Mouse (Mus musculus): Measurements from ENCODE around the gene Allc. TPM values are rescaled to one million over a fixed set of nuclear protein-coding genes. Genes with fewer than 3 reads are reported as not detected.

Allc gene
- polyA plus RNA-seq, 1 experiment = not detected

GRCm38 (mm10) chr12:28548887-28549286 is 33.4 kb downstream of the Allc start:
- Histone ChIP-seq H3K4me3 (ENCODE audit: low read depth, low read length) (no peak overlapping the region), H3K27ac (ENCODE audit: insufficient read depth, low read depth, low read length) (no peak overlapping the region), H3K27me3 (ENCODE audit: control insufficient read depth, insufficient read depth, low read length) (no peaks in the 10 kb centered on the region), H3K4me1 (ENCODE audit: control insufficient read depth, insufficient read depth, insufficient read length, low read length) (no peaks in the 10 kb centered on the region), H3K36me3 (ENCODE audit: control insufficient read depth, insufficient read depth, low read length) (no peaks in the 10 kb centered on the region)
- 70% methylated on average over 4 of the region's 4 CpGs for WGBS
- TF ChIP-seq CTCF (IDR thresholded peaks at IDR 0.05; ENCODE audit: extremely low read depth, insufficient read length, insufficient replicate concordance, low read depth, low read length) (no peak), POLR2A (IDR thresholded peaks at IDR 0.05; ENCODE audit: low read depth, low read length) (no peak)

DNA sequence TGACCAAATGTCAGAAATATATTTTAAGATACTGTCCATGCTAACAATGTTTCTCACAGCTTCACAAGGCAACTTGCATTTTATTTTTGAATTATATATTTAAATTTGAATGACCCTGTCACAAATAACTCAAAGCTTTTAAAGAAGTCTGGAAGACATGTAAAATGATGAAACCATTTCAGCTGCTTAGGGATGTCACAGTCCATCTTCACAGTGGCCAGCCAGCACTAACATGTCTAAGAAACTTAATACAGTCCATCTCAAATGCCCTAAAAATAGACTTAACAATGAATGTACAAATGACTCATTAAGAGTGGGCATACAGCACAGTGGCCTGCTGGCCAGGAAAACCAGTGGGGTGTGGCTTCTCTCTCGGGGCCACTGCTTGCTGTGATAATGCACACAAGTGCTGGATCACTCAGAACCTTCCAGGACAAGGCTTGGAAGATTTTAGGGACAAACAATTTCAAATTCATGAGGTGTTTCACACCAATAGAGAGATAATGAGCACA is 68.0 kb downstream of the Allc start:
- H3K36me3 ChIP-seq (ENCODE audit: control insufficient read depth, insufficient read depth, low read length) = no peaks in the 10 kb centered on the region
- H3K27me3 ChIP-seq (ENCODE audit: control insufficient read depth, insufficient read depth, low read length) = no peaks in the 10 kb centered on the region
- TF ChIP-seq CTCF (IDR thresholded peaks at IDR 0.05; ENCODE audit: extremely low read depth, insufficient read length, insufficient replicate concordance, low read depth, low read length) (no peak), POLR2A (IDR thresholded peaks at IDR 0.05; ENCODE audit: low read depth, low read length) (no peak)
- WGBS = 16% methylated on average over 1 of the region's 1 CpGs
- H3K4me1 ChIP-seq (ENCODE audit: control insufficient read depth, insufficient read depth, insufficient read length, low read length) = no peaks in the 10 kb centered on the region
- H3K4me3 ChIP-seq (ENCODE audit: low read depth, low read length) = no peak overlapping the region
- no peak overlapping the region for H3K27ac ChIP-seq (ENCODE audit: insufficient read depth, low read depth, low read length)

GRCm38 (mm10) chr12:28509699-28510280 is 72.5 kb downstream of the Allc start:
- Histone ChIP-seq H3K27me3 (ENCODE audit: control insufficient read depth, insufficient read depth, low read length) (no peaks in the 10 kb centered on the region), H3K4me3 (ENCODE audit: low read depth, low read length) (no peak overlapping the region), H3K4me1 (ENCODE audit: control insufficient read depth, insufficient read depth, insufficient read length, low read length) (no peaks in the 10 kb centered on the region), H3K36me3 (ENCODE audit: control insufficient read depth, insufficient read depth, low read length) (no peaks in the 10 kb centered on the region), H3K27ac (ENCODE audit: insufficient read depth, low read depth, low read length) (no peak overlapping the region)
- WGBS = 23% methylated on average over 5 of the region's 5 CpGs
- no peak for TF ChIP-seq POLR2A (IDR thresholded peaks at IDR 0.05; ENCODE audit: low read depth, low read length)
- TF ChIP-seq CTCF (IDR thresholded peaks at IDR 0.05; ENCODE audit: extremely low read depth, insufficient read length, insufficient replicate concordance, low read depth, low read length) = no peak

Other genes with a start within 250 kb of the Allc start
- gene Dcdc2c, start 30.1 kb downstream of the Allc start, polyA plus RNA-seq (2012; rRNA removed) = not detected in 2 replicates
- gene Colec11, start 40.9 kb upstream of the Allc start, polyA plus RNA-seq (2012; rRNA removed) = 0.10 and 0.13 TPM in 2 replicates
- 56.0 and 82.1 TPM in 2 replicates for gene Rps7, start 53.4 kb upstream of the Allc start, polyA plus RNA-seq (2012; rRNA removed)
- 2.5 and 5.0 TPM in 2 replicates for gene Rnaseh1, start 67.1 kb upstream of the Allc start, polyA plus RNA-seq (2012; rRNA removed)
- gene Adi1, start 92.7 kb upstream of the Allc start, polyA plus RNA-seq (2012; rRNA removed) = 4.5 and 4.9 TPM in 2 replicates
- 8.8 and 15.2 TPM in 2 replicates for gene Trappc12, start 167.9 kb upstream of the Allc start, polyA plus RNA-seq (2012; rRNA removed)
- gene Eipr1, start 169.3 kb upstream of the Allc start, polyA plus RNA-seq (2012; rRNA removed) = 27.4 and 57.7 TPM in 2 replicates